Mouse (Mus musculus): ENCODE results near the gene Ube2d3. TPM values are rescaled to one million over a fixed set of nuclear protein-coding genes. Genes with fewer than 3 reads are reported as not detected.

Ube2d3 gene
- polyA plus RNA-seq, 1 experiment = 181 TPM

GRCm38 (mm10) chr3:135404599-135404998 is 33.4 kb upstream of the Ube2d3 start:
- Histone ChIP-seq H3K27ac (ENCODE audit: insufficient read depth, low read length) (no peak overlapping the region), H3K4me3 (replicated peaks; ENCODE audit: insufficient read depth, low read depth, low read length) (no peak overlapping the region), H3K27me3 (ENCODE audit: control insufficient read depth, insufficient read depth, low read length) (no peaks in the 10 kb centered on the region), H3K4me1 (ENCODE audit: control insufficient read depth, insufficient read depth, low read length) (no peaks in the 10 kb centered on the region)
- no peak for DNase-seq
- no peak for TF ChIP-seq POLR2A (IDR thresholded peaks at IDR 0.05; ENCODE audit: borderline replicate concordance, insufficient read depth, low read length)
- no peak for TF ChIP-seq CTCF (IDR thresholded peaks at IDR 0.05; ENCODE audit: borderline replicate concordance, insufficient read depth, low read depth, low read length)
- WGBS = 65% methylated on average over 4 of the region's 4 CpGs

DNA sequence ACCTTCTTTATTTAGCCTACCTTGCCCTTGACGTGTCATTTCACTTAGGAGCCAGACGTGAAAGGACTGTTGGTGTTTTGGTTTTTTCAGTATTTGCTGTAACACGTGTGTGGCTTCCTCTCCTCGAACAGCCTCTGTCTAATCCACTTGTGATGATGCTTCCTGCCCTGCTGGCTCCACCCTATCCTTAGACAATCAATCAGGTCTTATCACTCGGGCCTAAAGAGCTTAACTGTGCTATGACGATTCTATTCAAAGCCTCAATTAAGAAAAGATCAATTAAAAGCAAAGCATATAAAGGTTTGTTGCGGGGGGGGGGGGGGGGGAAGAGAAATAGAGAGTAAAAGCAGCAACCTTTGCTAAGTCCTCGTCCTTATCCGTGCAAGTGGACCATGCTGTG is 30.6 kb upstream of the Ube2d3 start:
- TF ChIP-seq POLR2A (IDR thresholded peaks at IDR 0.05; ENCODE audit: borderline replicate concordance, insufficient read depth, low read length) (no peak), CTCF (IDR thresholded peaks at IDR 0.05; ENCODE audit: borderline replicate concordance, insufficient read depth, low read depth, low read length) (no peak)
- 83% methylated on average over 9 of the region's 9 CpGs for WGBS
- H3K4me1 ChIP-seq (ENCODE audit: control insufficient read depth, insufficient read depth, low read length) = no peaks in the 10 kb centered on the region
- H3K27me3 ChIP-seq (ENCODE audit: control insufficient read depth, insufficient read depth, low read length) = no peaks in the 10 kb centered on the region
- H3K4me3 ChIP-seq (replicated peaks; ENCODE audit: insufficient read depth, low read depth, low read length) = no peak overlapping the region
- no peak overlapping the region for H3K27ac ChIP-seq (ENCODE audit: insufficient read depth, low read length)
- no peak for DNase-seq

DNA sequence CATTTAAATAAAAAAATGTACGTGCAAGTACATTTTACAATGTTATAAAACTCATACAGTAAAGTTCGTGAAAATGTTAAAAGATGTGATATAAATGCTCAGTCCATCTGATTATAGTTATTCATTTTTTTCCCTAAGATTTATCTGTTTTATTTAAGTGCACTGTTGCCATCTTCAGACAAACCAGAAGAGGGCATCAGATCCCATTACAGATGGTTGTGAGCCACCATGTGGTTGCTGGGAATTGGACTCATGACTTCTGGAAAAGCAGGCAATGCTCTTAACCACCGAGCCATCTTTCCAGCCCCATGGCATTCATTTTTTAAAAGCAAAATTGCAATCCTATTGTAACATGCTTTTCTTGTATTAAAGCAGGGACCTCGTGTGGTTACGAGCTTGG is 28.7 kb upstream of the Ube2d3 start:
- Histone ChIP-seq H3K4me3 (replicated peaks; ENCODE audit: insufficient read depth, low read depth, low read length) (no peak overlapping the region), H3K27me3 (ENCODE audit: control insufficient read depth, insufficient read depth, low read length) (no peaks in the 10 kb centered on the region), H3K4me1 (ENCODE audit: control insufficient read depth, insufficient read depth, low read length) (peaks cover 3% of the 10 kb centered on the region), H3K27ac (ENCODE audit: insufficient read depth, low read length) (no peak overlapping the region)
- 96% methylated on average over 5 of the region's 5 CpGs for WGBS
- TF ChIP-seq POLR2A (IDR thresholded peaks at IDR 0.05; ENCODE audit: borderline replicate concordance, insufficient read depth, low read length) (no peak), CTCF (IDR thresholded peaks at IDR 0.05; ENCODE audit: borderline replicate concordance, insufficient read depth, low read depth, low read length) (no peak)
- no peak for DNase-seq

DNA sequence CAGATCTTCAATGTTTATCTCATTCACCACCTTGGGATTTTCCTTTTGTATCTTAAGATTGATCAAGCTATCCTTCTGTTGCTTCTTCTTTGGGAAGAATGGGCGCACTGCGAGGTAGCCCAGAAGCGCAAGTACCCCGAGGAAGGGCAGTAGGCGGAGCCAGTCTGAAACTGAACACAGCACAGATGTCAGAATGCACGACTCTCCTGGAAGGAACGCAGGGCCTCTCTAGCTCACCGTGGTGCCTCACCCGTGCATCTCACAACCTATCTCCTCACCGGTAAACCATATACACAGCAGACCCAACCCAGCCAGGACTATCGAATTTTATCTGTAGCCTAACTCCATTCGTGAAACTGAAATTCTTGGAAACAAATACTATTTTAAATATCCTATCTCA is 26.9 kb upstream of the Ube2d3 start:
- peaks cover 3% of the 10 kb centered on the region for H3K4me1 ChIP-seq (ENCODE audit: control insufficient read depth, insufficient read depth, low read length)
- 91% methylated on average over 12 of the region's 12 CpGs for WGBS

DNA sequence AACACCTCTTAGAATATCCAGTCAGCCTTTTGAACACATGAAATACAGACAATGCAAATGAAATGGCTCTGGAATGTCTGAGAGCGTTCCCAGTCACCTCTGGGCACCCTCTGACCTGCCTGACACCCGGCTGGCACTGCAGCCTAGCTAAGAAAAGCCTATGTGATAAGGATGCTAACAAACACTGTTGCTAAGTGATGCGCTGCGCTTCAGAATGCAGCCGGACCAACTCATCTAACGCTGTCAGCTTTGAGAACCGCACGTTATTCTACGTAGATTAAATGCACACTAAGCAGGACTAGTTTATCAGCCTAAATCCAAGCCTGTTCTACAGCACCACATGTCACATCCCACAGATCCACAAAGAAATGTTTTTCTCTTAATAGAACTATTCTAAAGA is 26.1 kb upstream of the Ube2d3 start:
- no peak overlapping the region for H3K4me3 ChIP-seq (replicated peaks; ENCODE audit: insufficient read depth, low read depth, low read length)
- H3K27me3 ChIP-seq (ENCODE audit: control insufficient read depth, insufficient read depth, low read length) = no peaks in the 10 kb centered on the region
- TF ChIP-seq POLR2A (IDR thresholded peaks at IDR 0.05; ENCODE audit: borderline replicate concordance, insufficient read depth, low read length) (no peak), CTCF (IDR thresholded peaks at IDR 0.05; ENCODE audit: borderline replicate concordance, insufficient read depth, low read depth, low read length) (no peak)
- 57% methylated on average over 9 of the region's 9 CpGs for WGBS
- DNase-seq = no peak
- peaks cover 5% of the 10 kb centered on the region for H3K4me1 ChIP-seq (ENCODE audit: control insufficient read depth, insufficient read depth, low read length)
- no peak overlapping the region for H3K27ac ChIP-seq (ENCODE audit: insufficient read depth, low read length)

More for the DNA sequence above, 26.9 kb upstream of the Ube2d3 start:
- no peak for DNase-seq
- no peak for TF ChIP-seq POLR2A (IDR thresholded peaks at IDR 0.05; ENCODE audit: borderline replicate concordance, insufficient read depth, low read length)
- no peak for TF ChIP-seq CTCF (IDR thresholded peaks at IDR 0.05; ENCODE audit: borderline replicate concordance, insufficient read depth, low read depth, low read length)
- Histone ChIP-seq H3K27me3 (ENCODE audit: control insufficient read depth, insufficient read depth, low read length) (no peaks in the 10 kb centered on the region), H3K4me3 (replicated peaks; ENCODE audit: insufficient read depth, low read depth, low read length) (no peak overlapping the region), H3K27ac (ENCODE audit: insufficient read depth, low read length) (no peak overlapping the region)

DNA sequence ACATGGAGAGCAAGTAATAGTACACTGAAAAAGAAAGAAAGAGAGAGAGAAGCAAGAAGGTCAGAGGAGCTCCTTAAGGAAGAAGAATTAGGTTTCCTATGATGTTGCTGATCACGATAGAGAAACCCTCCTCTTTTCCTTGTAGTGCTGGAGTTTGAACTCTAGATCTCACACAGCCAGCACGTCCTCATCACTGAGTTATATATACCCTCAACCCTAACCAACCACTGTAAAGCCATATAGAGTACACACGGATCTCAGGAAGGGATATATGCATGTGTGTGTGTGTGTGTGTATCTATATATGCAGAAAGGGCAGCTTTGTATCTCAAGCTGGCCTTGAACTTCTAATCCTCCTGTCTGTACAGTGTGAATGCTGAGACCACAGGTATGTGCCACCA is 20.7 kb upstream of the Ube2d3 start:
- 91% methylated on average over 3 of the region's 3 CpGs for WGBS
- no peak overlapping the region for H3K27ac ChIP-seq (ENCODE audit: insufficient read depth, low read length)
- TF ChIP-seq CTCF (IDR thresholded peaks at IDR 0.05; ENCODE audit: borderline replicate concordance, insufficient read depth, low read depth, low read length) (no peak), POLR2A (IDR thresholded peaks at IDR 0.05; ENCODE audit: borderline replicate concordance, insufficient read depth, low read length) (no peak)

DNA sequence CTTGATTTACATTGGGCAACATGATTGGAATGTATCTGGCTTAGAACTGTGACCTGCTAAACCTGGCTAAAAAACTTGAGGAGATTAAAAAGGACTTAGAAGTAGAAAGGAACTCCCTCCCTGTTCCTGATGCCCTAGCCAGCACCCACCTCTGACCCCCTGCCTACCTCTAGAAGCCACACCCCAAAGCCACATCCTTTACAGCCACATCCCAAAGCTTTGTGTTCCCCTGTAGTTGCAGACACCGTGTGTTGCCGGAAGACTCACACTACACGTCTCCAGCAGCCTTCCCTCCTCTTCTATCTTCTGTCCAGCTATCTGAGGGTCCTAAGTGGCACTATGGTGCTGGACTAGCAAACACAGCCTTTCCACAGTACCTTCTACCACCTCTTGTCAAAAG is 20.1 kb upstream of the Ube2d3 start:
- Histone ChIP-seq H3K4me1 (ENCODE audit: control insufficient read depth, insufficient read depth, low read length) (peaks cover 5% of the 10 kb centered on the region), H3K4me3 (replicated peaks; ENCODE audit: insufficient read depth, low read depth, low read length) (no peak overlapping the region), H3K27ac (ENCODE audit: insufficient read depth, low read length) (no peak overlapping the region), H3K27me3 (ENCODE audit: control insufficient read depth, insufficient read depth, low read length) (no peaks in the 10 kb centered on the region)
- 88% methylated on average over 3 of the region's 3 CpGs for WGBS
- TF ChIP-seq POLR2A (IDR thresholded peaks at IDR 0.05; ENCODE audit: borderline replicate concordance, insufficient read depth, low read length) = no peak
- TF ChIP-seq CTCF (IDR thresholded peaks at IDR 0.05; ENCODE audit: borderline replicate concordance, insufficient read depth, low read depth, low read length) = no peak
- no peak for DNase-seq

More for the DNA sequence above, 20.7 kb upstream of the Ube2d3 start:
- no peaks in the 10 kb centered on the region for H3K27me3 ChIP-seq (ENCODE audit: control insufficient read depth, insufficient read depth, low read length)
- H3K4me3 ChIP-seq (replicated peaks; ENCODE audit: insufficient read depth, low read depth, low read length) = no peak overlapping the region
- DNase-seq = no peak
- peaks cover 5% of the 10 kb centered on the region for H3K4me1 ChIP-seq (ENCODE audit: control insufficient read depth, insufficient read depth, low read length)

GRCm38 (mm10) chr3:135420542-135421309 is 17.2 kb upstream of the Ube2d3 start:
- Histone ChIP-seq H3K27ac (ENCODE audit: insufficient read depth, low read length) (no peak overlapping the region), H3K27me3 (ENCODE audit: control insufficient read depth, insufficient read depth, low read length) (no peaks in the 10 kb centered on the region), H3K4me3 (replicated peaks; ENCODE audit: insufficient read depth, low read depth, low read length) (no peak overlapping the region), H3K4me1 (ENCODE audit: control insufficient read depth, insufficient read depth, low read length) (peaks cover 2% of the 10 kb centered on the region; the same call in 1 of the 2 replicates)
- DNase-seq = no peak
- TF ChIP-seq POLR2A (IDR thresholded peaks at IDR 0.05; ENCODE audit: borderline replicate concordance, insufficient read depth, low read length) = no peak
- TF ChIP-seq CTCF (IDR thresholded peaks at IDR 0.05; ENCODE audit: borderline replicate concordance, insufficient read depth, low read depth, low read length) = no peak
- WGBS = 88% methylated on average over 9 of the region's 9 CpGs

Measured in cerebellum, adult 2 months (tissue).